Mouse (Mus musculus): ENCODE measurements around the gene Gdpd5.

DNA sequence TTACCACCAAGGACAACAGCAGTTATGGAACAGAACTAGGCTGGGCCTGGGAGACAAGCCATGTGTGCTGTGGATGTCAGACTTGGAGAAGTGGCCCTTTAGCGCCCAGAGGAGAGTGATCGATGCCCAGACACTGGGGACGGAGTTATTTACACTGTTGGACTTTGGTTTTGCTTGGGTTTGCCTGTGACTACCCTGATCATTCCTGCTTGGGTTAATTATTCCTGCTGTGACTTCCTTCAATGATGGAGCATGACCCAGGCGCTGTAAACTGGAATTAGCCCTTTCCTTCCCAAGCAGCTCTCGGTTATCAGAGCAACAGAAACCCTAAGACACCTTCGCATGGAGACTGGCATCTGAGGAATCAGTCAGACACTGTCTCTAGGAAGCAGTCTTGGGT, 39.8 kb downstream of the Gdpd5 start:
- no peak for TF ChIP-seq CTCF (IDR thresholded peaks at IDR 0.05; ENCODE audit: extremely low read depth, insufficient read length, insufficient replicate concordance, low read depth, low read length)
- TF ChIP-seq POLR2A (IDR thresholded peaks at IDR 0.05; ENCODE audit: low read depth, low read length): no peak
